Mouse (Mus musculus): ENCODE measurements around the gene Obox7.
"Not testable (repeated sequence)": the region's sequence is repeated elsewhere in the genome, so short reads cannot be mapped to it uniquely, and the experiment has no call there.

Gene Obox7

DNA sequence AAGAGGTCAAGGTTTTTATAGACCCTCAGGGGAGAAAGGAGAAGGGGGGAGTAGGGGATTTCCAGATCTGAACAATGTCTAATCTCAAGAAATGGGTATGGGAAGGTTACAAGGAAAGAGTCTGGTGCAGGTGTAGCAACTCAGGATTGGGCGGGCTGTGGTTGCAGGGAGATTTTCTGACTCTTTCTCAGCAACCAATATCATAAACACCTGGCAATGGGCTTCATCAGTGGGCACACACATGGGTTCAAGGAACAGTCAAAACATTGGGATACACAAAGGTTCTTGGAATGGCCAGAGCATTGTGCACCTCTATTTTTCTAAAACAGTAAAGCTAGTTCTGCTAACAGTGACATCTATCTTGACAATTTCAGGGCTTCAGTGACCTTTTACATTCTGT is at the start of gene Obox7:
Gene Obox7, plus strand, starts transcription at position 301 of the 400 bp plus-strand sequence.
- DNase-seq: not testable (repeated sequence)

- peak; percentile 66 for DNase-seq
Observed at GRCm38 (mm10) chr7:14622556-14623542, 36.4 kb upstream of the Obox7 start.
